Mouse (Mus musculus): Measurements from ENCODE around the gene Pole4. TPM values are rescaled to one million over a fixed set of nuclear protein-coding genes. Genes with fewer than 3 reads are reported as not detected.
"Not testable (repeated sequence)": the region's sequence is repeated elsewhere in the genome, so short reads cannot be mapped to it uniquely, and the experiment has no call there.

The Pole4 gene
- polyA plus RNA-seq, 1 experiment: 54.0 TPM

GRCm38 (mm10) chr6:82640046-82640445 lies 65.1 kb downstream of the Pole4 start:
- no peak overlapping the region for H3K4me3 ChIP-seq (ENCODE audit: low read depth, low read length)
- H3K36me3 ChIP-seq (ENCODE audit: control insufficient read depth, insufficient read depth, low read length, poor library complexity, severe bottlenecking): no peaks in the 10 kb centered on the region; the same call in 1 of the 2 replicates
- H3K9ac ChIP-seq (ENCODE audit: low read depth, poor library complexity, severe bottlenecking): no peak overlapping the region
- no peaks in the 10 kb centered on the region for H3K4me1 ChIP-seq (ENCODE audit: control insufficient read depth, insufficient read depth, low read length)
- no peak overlapping the region for H3K27ac ChIP-seq (ENCODE audit: insufficient read depth, low read length)
- no peaks in the 10 kb centered on the region for H3K27me3 ChIP-seq (ENCODE audit: control insufficient read depth, insufficient read depth, low read length, poor library complexity, severe bottlenecking)
- H3K9me3 ChIP-seq (replicated peaks; ENCODE audit: control insufficient read depth, insufficient read depth, low read length, poor library complexity, severe bottlenecking): no peaks in the 10 kb centered on the region
- no peak for TF ChIP-seq EP300 (IDR thresholded peaks at IDR 0.05; ENCODE audit: insufficient read depth, low read depth, low read length)
- TF ChIP-seq CTCF (IDR thresholded peaks at IDR 0.05; ENCODE audit: low read depth, low read length): no peak
- TF ChIP-seq POLR2A (IDR thresholded peaks at IDR 0.05; ENCODE audit: insufficient read depth, low read length): no peak

- H3K4me1 ChIP-seq (ENCODE audit: control insufficient read depth, insufficient read depth, low read length); H3K9me3 ChIP-seq (replicated peaks; ENCODE audit: control insufficient read depth, insufficient read depth, low read length, poor library complexity, severe bottlenecking); H3K36me3 ChIP-seq (ENCODE audit: control insufficient read depth, insufficient read depth, low read length, poor library complexity, severe bottlenecking); H3K27me3 ChIP-seq (ENCODE audit: control insufficient read depth, insufficient read depth, low read length, poor library complexity, severe bottlenecking); H3K9ac ChIP-seq (ENCODE audit: low read depth, poor library complexity, severe bottlenecking): not testable (repeated sequence)
- peak overlapping the region; percentile 32; the same call in 1 of the 2 replicates for H3K27ac ChIP-seq (ENCODE audit: insufficient read depth, low read length)
- peak overlapping the region; percentile 36 for H3K4me3 ChIP-seq (ENCODE audit: low read depth, low read length)
Measured at GRCm38 (mm10) chr6:82625331-82625730, 79.8 kb downstream of the Pole4 start.

- peaks cover 3% of the 10 kb centered on the region; the same call in 1 of the 2 replicates for H3K9me3 ChIP-seq (replicated peaks; ENCODE audit: control insufficient read depth, insufficient read depth, low read length, poor library complexity, severe bottlenecking)
- H3K4me3 ChIP-seq (ENCODE audit: low read depth, low read length): no peak overlapping the region
- H3K27ac ChIP-seq (ENCODE audit: insufficient read depth, low read length): peak overlapping the region; percentile 58
- 0 out of 2 replicates have a peak, but pooled peaks have one; percentile 26 for TF ChIP-seq EP300 (IDR thresholded peaks at IDR 0.05; ENCODE audit: insufficient read depth, low read depth, low read length)
- TF ChIP-seq CTCF (IDR thresholded peaks at IDR 0.05; ENCODE audit: low read depth, low read length): no peak
- H3K36me3 ChIP-seq (ENCODE audit: control insufficient read depth, insufficient read depth, low read length, poor library complexity, severe bottlenecking): peaks cover 2% of the 10 kb centered on the region; the same call in 1 of the 2 replicates
- no peaks in the 10 kb centered on the region for H3K4me1 ChIP-seq (ENCODE audit: control insufficient read depth, insufficient read depth, low read length)
- H3K9ac ChIP-seq (ENCODE audit: low read depth, poor library complexity, severe bottlenecking): no peak overlapping the region
- H3K27me3 ChIP-seq (ENCODE audit: control insufficient read depth, insufficient read depth, low read length, poor library complexity, severe bottlenecking): no peaks in the 10 kb centered on the region
Measured at GRCm38 (mm10) chr6:82613201-82613600, 92.0 kb downstream of the Pole4 start.

- peak overlapping the region; percentile 39 for H3K4me3 ChIP-seq (ENCODE audit: low read depth, low read length)
- H3K4me1 ChIP-seq (ENCODE audit: control insufficient read depth, insufficient read depth, low read length): no peaks in the 10 kb centered on the region
- H3K9ac ChIP-seq (ENCODE audit: low read depth, poor library complexity, severe bottlenecking): no peak overlapping the region
- H3K27me3 ChIP-seq (ENCODE audit: control insufficient read depth, insufficient read depth, low read length, poor library complexity, severe bottlenecking): no peaks in the 10 kb centered on the region
- no peaks in the 10 kb centered on the region for H3K9me3 ChIP-seq (replicated peaks; ENCODE audit: control insufficient read depth, insufficient read depth, low read length, poor library complexity, severe bottlenecking)
- H3K27ac ChIP-seq (ENCODE audit: insufficient read depth, low read length): no peak overlapping the region
- no peaks in the 10 kb centered on the region for H3K36me3 ChIP-seq (ENCODE audit: control insufficient read depth, insufficient read depth, low read length, poor library complexity, severe bottlenecking)
- TF ChIP-seq CTCF (IDR thresholded peaks at IDR 0.05; ENCODE audit: low read depth, low read length) (no peak), EP300 (IDR thresholded peaks at IDR 0.05; ENCODE audit: insufficient read depth, low read depth, low read length) (no peak), POLR2A (IDR thresholded peaks at IDR 0.05; ENCODE audit: insufficient read depth, low read length) (no peak)
Measured at GRCm38 (mm10) chr6:82611049-82611448, 94.1 kb downstream of the Pole4 start.

- no peaks in the 10 kb centered on the region for H3K36me3 ChIP-seq (ENCODE audit: control insufficient read depth, insufficient read depth, low read length, poor library complexity, severe bottlenecking)
- H3K9ac ChIP-seq (ENCODE audit: low read depth, poor library complexity, severe bottlenecking): no peak overlapping the region
- H3K9me3 ChIP-seq (replicated peaks; ENCODE audit: control insufficient read depth, insufficient read depth, low read length, poor library complexity, severe bottlenecking): no peaks in the 10 kb centered on the region
- H3K4me1 ChIP-seq (ENCODE audit: control insufficient read depth, insufficient read depth, low read length): no peaks in the 10 kb centered on the region
- H3K27ac ChIP-seq (ENCODE audit: insufficient read depth, low read length): no peak overlapping the region
- H3K27me3 ChIP-seq (ENCODE audit: control insufficient read depth, insufficient read depth, low read length, poor library complexity, severe bottlenecking): no peaks in the 10 kb centered on the region
- no peak for TF ChIP-seq POLR2A (IDR thresholded peaks at IDR 0.05; ENCODE audit: insufficient read depth, low read length)
- TF ChIP-seq EP300 (IDR thresholded peaks at IDR 0.05; ENCODE audit: insufficient read depth, low read depth, low read length): no peak
- no peak for TF ChIP-seq CTCF (IDR thresholded peaks at IDR 0.05; ENCODE audit: low read depth, low read length)
- no peak overlapping the region for H3K4me3 ChIP-seq (ENCODE audit: low read depth, low read length)
Measured at GRCm38 (mm10) chr6:82609339-82609926, 95.7 kb downstream of the Pole4 start.

- no peaks in the 10 kb centered on the region for H3K27me3 ChIP-seq (ENCODE audit: control insufficient read depth, insufficient read depth, low read length, poor library complexity, severe bottlenecking)
- TF ChIP-seq CTCF (IDR thresholded peaks at IDR 0.05; ENCODE audit: low read depth, low read length) (no peak), POLR2A (IDR thresholded peaks at IDR 0.05; ENCODE audit: insufficient read depth, low read length) (no peak), EP300 (IDR thresholded peaks at IDR 0.05; ENCODE audit: insufficient read depth, low read depth, low read length) (no peak)
Measured at GRCm38 (mm10) chr6:82608756-82609155, 96.4 kb downstream of the Pole4 start.

More at GRCm38 (mm10) chr6:82608756-82609155, 96.4 kb downstream of the Pole4 start:
- Histone ChIP-seq H3K4me3 (ENCODE audit: low read depth, low read length) (no peak overlapping the region), H3K9ac (ENCODE audit: low read depth, poor library complexity, severe bottlenecking) (no peak overlapping the region), H3K36me3 (ENCODE audit: control insufficient read depth, insufficient read depth, low read length, poor library complexity, severe bottlenecking) (no peaks in the 10 kb centered on the region), H3K27ac (ENCODE audit: insufficient read depth, low read length) (no peak overlapping the region), H3K9me3 (replicated peaks; ENCODE audit: control insufficient read depth, insufficient read depth, low read length, poor library complexity, severe bottlenecking) (no peaks in the 10 kb centered on the region), H3K4me1 (ENCODE audit: control insufficient read depth, insufficient read depth, low read length) (no peaks in the 10 kb centered on the region)

All from ES-Bruce4 (cell line).